Mouse (Mus musculus) myocyte (in vitro differentiated cells): ENCODE data around the gene Sh3bp4. TPM values are rescaled to one million over a fixed set of nuclear protein-coding genes. Genes with fewer than 3 reads are reported as not detected.
A peak's percentile ranks its signal among the peaks of the same experiment; 100 is the strongest.

Experiments
- H3K27me3 ChIP-seq: one replicate; pipeline ENCODE4 v1.6.1; 2011; ENCODE audit not compliant: control insufficient read depth, insufficient read depth, insufficient read length
- H3K36me3 ChIP-seq: one replicate; pipeline ENCODE4 v1.6.1; 2011; ENCODE audit not compliant: control insufficient read depth, insufficient read depth
- H3K4me2 ChIP-seq: one replicate; pipeline ENCODE4 v1.6.1; 2011; ENCODE audit warnings: low read depth, control low read depth
- H3K4me3 ChIP-seq: one replicate; pipeline ENCODE4 v1.5.1; 2011; ENCODE audit warnings: mild to moderate bottlenecking, control low read depth, moderate library complexity
- H3K79me2 ChIP-seq: one replicate; pipeline ENCODE4 v1.6.1; 2011; ENCODE audit not compliant: control insufficient read depth, insufficient read depth
- H3ac ChIP-seq: one replicate; pipeline ENCODE4 v1.6.1; 2011; ENCODE audit not compliant: control insufficient read depth, insufficient read length
- CEBPB ChIP-seq: IDR thresholded peaks from 2 replicates; pipeline ENCODE4 v1.6.1; 2011; ENCODE audit warnings: mild to moderate bottlenecking, moderate library complexity; ENCODE audit not compliant: poor library complexity, insufficient read depth, severe bottlenecking
- E2F4 ChIP-seq: IDR thresholded peaks from one replicate; pipeline ENCODE4 v1.6.1; 2011; ENCODE audit warnings: mild to moderate bottlenecking, control low read depth, moderate library complexity; ENCODE audit not compliant: insufficient read depth
- MAX ChIP-seq: IDR thresholded peaks from one replicate; pipeline ENCODE4 v1.6.1; 2011; ENCODE audit warnings: low read depth, mild to moderate bottlenecking, control low read depth
- MYOD1 ChIP-seq, 3 experiments: IDR thresholded peaks; one replicate each; pipeline ENCODE4 v1.6.1; 2011; ENCODE audit warnings: control low read depth in 2 of 3, low read depth in 2 of 3, mild to moderate bottlenecking in 2 of 3, moderate library complexity in 1 of 3; ENCODE audit not compliant: insufficient read length in 2 of 3, control insufficient read depth in 1 of 3
- MYOG ChIP-seq, 3 experiments: IDR thresholded peaks; one replicate each; pipeline ENCODE4 v1.6.1; 2011; ENCODE audit warnings: control low read depth in 2 of 3, low read depth in 2 of 3, mild to moderate bottlenecking in 2 of 3; ENCODE audit not compliant: insufficient read length in 2 of 3, control insufficient read depth in 1 of 3, insufficient read depth in 1 of 3
- POLR2A ChIP-seq: IDR thresholded peaks from one replicate; pipeline ENCODE4 v1.6.1; 2011; ENCODE audit warnings: low read depth, mild to moderate bottlenecking, control low read depth, moderate library complexity; ENCODE audit not compliant: insufficient read length
- POLR2AphosphoS2 ChIP-seq: IDR thresholded peaks from one replicate; pipeline ENCODE4 v1.6.1; 2011; ENCODE audit warnings: low read depth, control low read depth; ENCODE audit not compliant: insufficient read length
- REST ChIP-seq: IDR thresholded peaks from one replicate; pipeline ENCODE4 v1.6.1; 2011; ENCODE audit warnings: mild to moderate bottlenecking, control low read depth, moderate library complexity; ENCODE audit not compliant: insufficient read depth, insufficient read length
- SRF ChIP-seq: IDR thresholded peaks from one replicate; pipeline ENCODE4 v1.6.1; 2011; ENCODE audit warnings: low read depth; ENCODE audit not compliant: control insufficient read depth, insufficient read length
- TCF12 ChIP-seq: IDR thresholded peaks from one replicate; pipeline ENCODE4 v1.6.1; 2011; ENCODE audit warnings: mild to moderate bottlenecking, control low read depth; ENCODE audit not compliant: poor library complexity, insufficient read depth, severe bottlenecking
- TCF3 ChIP-seq: IDR thresholded peaks from one replicate; pipeline ENCODE4 v1.6.1; 2011; ENCODE audit warnings: low read depth, control low read depth; ENCODE audit not compliant: insufficient read length
- USF1 ChIP-seq: IDR thresholded peaks from one replicate; pipeline ENCODE4 v1.6.1; 2011; ENCODE audit warnings: low read depth, mild to moderate bottlenecking, control low read depth, moderate library complexity
- polyA plus RNA-seq: library from polyadenylated mRNA; unstranded; fragments of >200 nt; fragmentation: generic; extraction: Trizol; gene quantifications from one replicate; pipeline ENCODE4 v1.2.1, GENCODE M21; 2012; ENCODE audit warnings: missing spikeins

Gene Sh3bp4
- polyA plus RNA-seq, 1 experiment = 23.2 TPM

- Histone ChIP-seq H3K27me3 (no peaks in the 10 kb centered on the region), H3K36me3 (no peaks in the 10 kb centered on the region), H3K4me3 (no peak overlapping the region), H3K79me2 (peaks cover 14% of the 10 kb centered on the region), H3ac (no peak overlapping the region), H3K4me2 (no peak overlapping the region)
- TF ChIP-seq SRF (no peak), MAX (no peak), E2F4 (no peak), TCF12 (no peak), CEBPB (no peak), POLR2AphosphoS2 (no peak), USF1 (no peak), MYOG (IDR thresholded peaks at IDR 0.05; ENCODE audit: control insufficient read depth in 1 of 3, insufficient read depth in 1 of 3, insufficient read length in 2 of 3, low read depth in 2 of 3) (no peak), REST (no peak)
Observed at GRCm38 (mm10) chr1:89118836-89119235, 48.6 kb downstream of the Sh3bp4 start.

- TF ChIP-seq TCF3 (no peak), MYOG (IDR thresholded peaks at IDR 0.05; ENCODE audit: control insufficient read depth in 1 of 3, insufficient read depth in 1 of 3, insufficient read length in 2 of 3, low read depth in 2 of 3) (peak in 2 of 3 experiments; percentile 48 to 62), POLR2AphosphoS2 (no peak), MYOD1 (IDR thresholded peaks at IDR 0.05; ENCODE audit: control insufficient read depth in 1 of 3, insufficient read length in 2 of 3, low read depth in 2 of 3) (peak; percentile 29 to 71 (median 38)), TCF12 (no peak), SRF (no peak), E2F4 (no peak), CEBPB (no peak), MAX (no peak), USF1 (no peak)
- H3K27me3 ChIP-seq = no peaks in the 10 kb centered on the region
Observed at GRCm38 (mm10) chr1:89120290-89120689, 50.1 kb downstream of the Sh3bp4 start.

GRCm38 (mm10) chr1:89121466-89121865 is 51.3 kb downstream of the Sh3bp4 start:
- no peaks in the 10 kb centered on the region for H3K27me3 ChIP-seq
- no peaks in the 10 kb centered on the region for H3K36me3 ChIP-seq
- H3ac ChIP-seq = no peak overlapping the region
- peak overlapping the region; percentile 74 for H3K4me2 ChIP-seq
- no peak overlapping the region for H3K4me3 ChIP-seq
- TF ChIP-seq E2F4 (no peak), MAX (no peak), TCF12 (no peak), MYOD1 (IDR thresholded peaks at IDR 0.05; ENCODE audit: control insufficient read depth in 1 of 3, insufficient read length in 2 of 3, low read depth in 2 of 3) (no peak), POLR2A (no peak), REST (no peak), USF1 (no peak), SRF (no peak), CEBPB (no peak), MYOG (IDR thresholded peaks at IDR 0.05; ENCODE audit: control insufficient read depth in 1 of 3, insufficient read depth in 1 of 3, insufficient read length in 2 of 3, low read depth in 2 of 3) (no peak), POLR2AphosphoS2 (no peak), TCF3 (no peak)
- H3K79me2 ChIP-seq = peaks cover 9% of the 10 kb centered on the region

More at GRCm38 (mm10) chr1:89120290-89120689, 50.1 kb downstream of the Sh3bp4 start:
- no peak overlapping the region for H3K4me3 ChIP-seq
- H3K4me2 ChIP-seq = no peak overlapping the region
- no peak overlapping the region for H3ac ChIP-seq
- peaks cover 10% of the 10 kb centered on the region for H3K79me2 ChIP-seq
- H3K36me3 ChIP-seq = no peaks in the 10 kb centered on the region

GRCm38 (mm10) chr1:89122376-89122775 is 52.2 kb downstream of the Sh3bp4 start:
- Histone ChIP-seq H3K4me3 (no peak overlapping the region), H3K4me2 (peak overlapping the region; percentile 74), H3K27me3 (no peaks in the 10 kb centered on the region), H3K79me2 (peaks cover 9% of the 10 kb centered on the region), H3K36me3 (no peaks in the 10 kb centered on the region), H3ac (no peak overlapping the region)
- peak in 1 of 3 experiments; percentile 2 for TF ChIP-seq MYOD1 (IDR thresholded peaks at IDR 0.05; ENCODE audit: control insufficient read depth in 1 of 3, insufficient read length in 2 of 3, low read depth in 2 of 3)
- no peak for TF ChIP-seq TCF3
- no peak for TF ChIP-seq E2F4
- no peak for TF ChIP-seq POLR2A
- TF ChIP-seq USF1 = peak; percentile 88
- TF ChIP-seq REST = no peak
- peak; percentile 19 for TF ChIP-seq MAX
- no peak for TF ChIP-seq TCF12
- no peak for TF ChIP-seq CEBPB
- TF ChIP-seq POLR2AphosphoS2 = no peak
- TF ChIP-seq SRF = no peak
- TF ChIP-seq MYOG (IDR thresholded peaks at IDR 0.05; ENCODE audit: control insufficient read depth in 1 of 3, insufficient read depth in 1 of 3, insufficient read length in 2 of 3, low read depth in 2 of 3) = no peak

GRCm38 (mm10) chr1:89124076-89124475 is 53.9 kb downstream of the Sh3bp4 start:
- Histone ChIP-seq H3ac (no peak overlapping the region), H3K4me3 (no peak overlapping the region), H3K79me2 (peaks cover 9% of the 10 kb centered on the region), H3K36me3 (no peaks in the 10 kb centered on the region), H3K27me3 (no peaks in the 10 kb centered on the region), H3K4me2 (peak overlapping the region; percentile 74)
- no peak for TF ChIP-seq TCF3
- TF ChIP-seq POLR2AphosphoS2 = no peak
- TF ChIP-seq TCF12 = no peak
- no peak for TF ChIP-seq MYOG (IDR thresholded peaks at IDR 0.05; ENCODE audit: control insufficient read depth in 1 of 3, insufficient read depth in 1 of 3, insufficient read length in 2 of 3, low read depth in 2 of 3)
- no peak for TF ChIP-seq SRF
- TF ChIP-seq E2F4 = no peak
- TF ChIP-seq MYOD1 (IDR thresholded peaks at IDR 0.05; ENCODE audit: control insufficient read depth in 1 of 3, insufficient read length in 2 of 3, low read depth in 2 of 3) = no peak
- TF ChIP-seq USF1 = no peak
- no peak for TF ChIP-seq CEBPB
- no peak for TF ChIP-seq MAX
- no peak for TF ChIP-seq POLR2A
- TF ChIP-seq REST = no peak
